Mouse (Mus musculus) layer of hippocampus, adult 9-10 months (tissue): Measurements from ENCODE around the gene Krt83.
A peak's percentile ranks its signal among the peaks of the same experiment; 100 is the strongest.

Experiments used
- DNase-seq: peaks from one replicate; pipeline ENCODE4 v3.0.0; 2022; ENCODE audit warnings: low spot score

Krt83 gene

DNA sequence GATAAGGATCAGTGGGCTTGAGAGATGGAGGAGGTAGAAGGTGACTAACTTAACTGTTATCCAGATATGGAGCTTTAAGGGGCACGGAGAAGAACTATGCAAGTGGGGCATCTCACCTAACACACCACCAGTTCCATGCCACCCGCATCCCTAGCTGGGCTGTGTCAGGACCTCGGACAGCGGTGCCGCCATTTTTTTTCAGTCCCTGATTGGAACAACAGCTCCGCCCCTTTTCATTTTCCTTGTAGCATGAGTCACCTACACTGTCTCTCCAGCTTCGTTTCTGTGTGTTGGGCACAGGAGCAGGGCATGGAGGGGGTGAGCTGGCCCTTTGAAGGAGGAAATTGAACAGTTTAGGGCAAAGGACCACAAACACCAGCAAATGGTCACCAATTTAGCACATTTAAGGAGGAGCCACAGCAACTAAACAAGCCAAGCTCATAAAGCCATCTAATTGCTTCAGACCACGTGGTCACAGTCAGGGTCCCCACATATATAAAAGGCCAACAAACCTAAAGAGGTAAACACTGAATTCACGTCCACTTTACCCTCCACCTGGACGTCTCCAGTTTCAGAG, 18.3 kb downstream of the Krt83 start, which contains the start of gene Krt86:
TSS of gene Krt86 (plus strand) at position 527 of the 577 bp plus-strand sequence.
- no peak for DNase-seq

DNA sequence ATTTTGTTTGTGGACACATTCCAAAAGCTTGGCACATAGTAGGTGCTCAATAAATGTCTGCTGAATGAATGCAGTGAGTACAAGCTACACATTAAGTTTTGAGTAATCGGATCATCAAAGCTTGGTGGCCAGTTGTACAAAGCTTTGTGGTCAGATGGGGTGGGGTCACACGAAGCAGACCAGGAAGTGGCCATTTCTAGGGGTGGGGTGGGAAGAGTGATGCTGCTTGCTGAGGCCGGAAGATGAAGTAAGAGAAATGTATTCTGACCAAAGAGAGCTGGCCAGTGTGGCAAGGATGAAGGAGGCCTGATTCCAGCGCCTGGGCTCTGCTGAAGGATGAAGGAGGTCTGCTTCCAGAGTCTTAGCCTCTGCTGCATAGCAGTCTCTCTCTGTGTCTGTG, 22.2 kb downstream of the Krt83 start:
- no peak for DNase-seq

DNA sequence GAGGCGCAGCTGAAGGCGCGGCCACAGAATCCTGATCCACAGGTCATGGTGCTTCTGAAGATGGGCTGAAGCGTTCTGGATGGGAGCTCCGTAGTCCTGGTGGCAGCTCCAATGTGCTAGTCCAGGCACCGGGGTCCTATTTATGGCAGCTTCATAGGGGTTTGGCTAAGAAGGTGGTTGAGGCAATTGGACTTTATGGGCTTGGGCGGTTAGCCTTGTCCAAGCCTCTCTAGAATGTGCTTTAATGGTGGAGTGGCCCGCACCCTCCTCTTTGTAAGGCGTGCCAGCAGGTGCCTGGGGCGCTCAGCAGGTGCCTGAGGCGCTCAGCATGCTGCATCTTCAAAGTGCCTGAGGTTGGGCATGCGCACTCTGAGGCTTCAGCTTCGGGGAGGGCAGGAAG, 27.7 kb downstream of the Krt83 start, which contains the start of gene Krt81:
TSS of gene Krt81 (minus strand) at position 101 of the 400 bp plus-strand sequence.
- DNase-seq, result no peak

DNA sequence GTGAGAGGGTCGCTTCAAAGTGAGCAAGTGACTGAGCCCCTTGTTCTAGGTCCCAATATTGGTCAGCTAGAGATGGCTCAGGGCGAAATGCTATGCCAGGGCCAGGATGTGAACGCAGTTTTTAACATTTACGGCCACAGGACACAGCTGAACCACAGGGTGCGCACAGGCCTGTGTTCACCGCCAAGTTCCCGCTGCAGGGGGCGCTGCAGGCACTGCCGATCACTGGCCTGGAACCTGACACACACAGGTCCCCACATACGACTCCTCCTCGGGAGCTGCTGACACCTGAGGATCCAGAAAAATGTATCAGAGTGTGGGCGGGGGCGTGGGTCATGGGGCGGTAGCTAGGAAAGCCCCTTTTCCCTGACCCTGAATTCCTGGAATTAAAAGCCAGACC, 32.0 kb downstream of the Krt83 start:
- no peak for DNase-seq

DNA sequence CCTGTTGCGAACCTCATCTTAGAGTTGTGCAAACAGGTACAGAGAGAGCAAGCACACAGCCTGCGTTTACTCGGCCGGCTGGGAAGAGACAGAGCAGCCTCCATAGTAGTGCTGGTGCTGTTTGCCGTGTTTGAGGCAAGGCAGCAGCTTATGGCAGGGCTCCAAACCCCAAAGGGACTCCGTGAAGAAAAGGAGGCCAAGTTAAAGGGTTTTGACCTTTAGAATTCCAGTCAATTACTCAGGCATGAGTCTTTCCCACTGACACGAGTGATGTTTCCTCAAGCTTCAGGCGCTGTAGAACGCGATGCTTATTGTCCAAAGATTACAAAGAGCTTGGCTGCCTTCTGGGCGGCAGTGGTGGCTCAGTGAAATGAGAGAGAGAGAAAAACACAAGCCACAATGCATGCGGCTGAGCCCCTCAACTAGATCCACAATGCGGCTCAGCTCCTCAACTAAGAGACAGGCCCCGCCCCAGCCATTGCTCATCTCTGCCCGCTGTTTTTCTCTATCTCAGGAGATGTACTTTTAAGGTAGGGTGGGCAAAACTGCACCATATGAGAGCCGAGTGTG, 32.9 kb downstream of the Krt83 start:
- DNase-seq, result no peak

DNA sequence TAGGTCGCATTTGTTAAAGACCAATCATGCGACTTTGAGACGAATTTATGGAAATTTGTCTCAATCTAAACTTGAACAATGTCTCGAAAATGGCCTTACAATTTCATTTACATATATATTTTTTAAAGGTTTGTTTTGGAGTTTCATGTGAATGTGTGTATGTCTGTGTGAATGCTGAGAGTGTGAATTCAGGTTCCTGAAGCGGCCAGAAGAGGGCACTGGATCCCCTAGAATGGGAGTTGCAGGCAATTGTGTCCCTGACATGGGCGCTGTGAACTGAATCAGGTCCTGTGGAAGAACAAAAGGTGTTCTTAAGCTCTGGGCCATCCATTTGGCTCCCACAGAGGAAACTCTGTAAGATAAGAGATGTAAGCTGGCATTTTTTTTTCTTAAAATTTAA, 35.4 kb downstream of the Krt83 start:
- DNase-seq, result no peak

DNA sequence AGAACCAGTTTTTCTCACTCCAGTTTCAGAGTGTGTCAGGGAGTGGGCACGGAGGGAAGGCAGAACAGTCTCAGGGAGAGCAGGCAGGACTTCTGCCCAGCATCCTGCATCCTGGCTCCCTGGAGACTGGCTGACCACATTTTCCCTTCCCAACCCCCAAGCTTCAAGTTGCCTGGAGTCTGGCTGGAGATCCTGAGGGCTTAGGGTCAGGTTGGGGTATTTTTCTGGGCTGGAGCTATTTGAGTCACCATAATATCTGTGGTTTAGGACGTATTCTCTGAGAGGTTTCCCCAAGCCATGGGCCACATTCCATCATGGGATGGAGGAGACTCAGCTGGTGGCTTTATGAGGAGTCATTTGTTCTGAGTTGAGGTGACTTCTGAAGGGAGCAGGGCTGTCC, 36.0 kb downstream of the Krt83 start:
- DNase-seq, result no peak

DNA sequence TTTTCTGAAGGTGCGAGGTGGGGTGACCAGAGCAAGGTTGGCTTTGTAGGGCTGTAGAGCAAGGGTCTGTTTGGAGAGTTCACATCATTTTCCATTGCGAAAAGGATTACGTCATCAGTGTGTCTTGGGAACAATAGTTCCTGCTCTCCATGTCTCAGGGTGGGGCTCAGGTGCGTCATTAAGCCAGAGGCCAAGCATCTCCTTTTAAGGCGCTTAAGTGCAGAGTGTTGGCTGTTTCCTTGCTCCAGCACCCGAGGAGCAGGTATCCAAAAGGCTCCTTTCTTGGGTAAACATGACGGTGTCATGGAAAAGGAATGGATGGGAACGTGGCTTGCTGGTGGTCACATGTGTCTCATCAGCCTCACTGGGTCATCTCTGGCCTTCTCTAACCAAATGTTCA, 36.5 kb downstream of the Krt83 start:
- DNase-seq, result no peak

DNA sequence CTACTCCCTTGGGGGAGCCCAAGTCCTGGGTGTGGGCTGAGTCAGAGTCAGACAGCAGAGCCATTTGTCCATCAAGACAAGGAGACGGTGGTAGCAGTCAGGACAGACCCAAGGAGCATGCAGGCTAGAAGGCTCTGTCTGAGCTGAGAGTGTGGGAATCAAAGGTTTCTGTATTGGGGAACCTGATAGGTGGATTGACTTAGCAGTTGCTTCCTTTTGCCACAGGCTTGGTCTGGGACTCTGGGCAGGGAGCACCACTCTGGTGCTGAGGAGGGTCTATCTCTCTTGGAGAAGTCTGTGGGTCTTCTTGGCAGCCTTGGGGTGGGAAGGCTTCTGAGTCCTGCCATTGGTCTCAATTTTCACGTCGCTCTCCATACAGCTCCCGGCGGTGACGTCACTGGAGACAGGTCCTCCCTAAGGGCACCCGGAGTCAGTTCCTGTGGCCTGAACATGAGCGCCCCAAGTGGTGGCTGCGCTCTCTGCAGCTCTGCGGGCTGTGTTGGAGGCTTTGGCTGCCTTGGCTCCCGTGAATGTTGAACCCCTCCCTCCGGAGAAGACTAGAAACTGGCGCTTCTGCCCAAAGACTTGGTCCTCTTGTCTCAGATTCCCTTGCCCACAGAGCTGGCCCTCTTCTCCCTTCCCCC, 38.1 kb downstream of the Krt83 start:
- peak; percentile 40 for DNase-seq

DNA sequence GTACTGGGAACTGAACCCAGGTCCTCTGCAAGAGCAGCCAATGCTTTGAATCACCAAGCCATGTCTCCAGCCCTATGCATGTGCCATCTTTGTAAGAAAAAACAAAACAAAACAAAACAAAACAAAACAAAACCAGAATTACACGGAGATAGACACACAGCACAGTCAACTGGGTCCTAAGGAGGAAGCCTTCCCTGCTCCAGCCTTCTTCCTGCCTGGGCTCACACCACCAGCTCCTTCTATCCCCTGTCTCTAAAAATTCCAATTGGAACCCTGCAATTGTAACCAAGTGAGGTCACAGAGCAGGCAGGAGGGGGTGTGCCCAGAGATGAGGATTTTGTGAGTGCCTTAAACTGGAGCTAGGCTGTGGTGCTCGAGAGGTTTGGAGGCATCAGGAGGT, 43.9 kb downstream of the Krt83 start, which contains the start of gene Krt88:
TSS of gene Krt88 (plus strand) at position 301 of the 400 bp plus-strand sequence.
- DNase-seq, result no peak

DNA sequence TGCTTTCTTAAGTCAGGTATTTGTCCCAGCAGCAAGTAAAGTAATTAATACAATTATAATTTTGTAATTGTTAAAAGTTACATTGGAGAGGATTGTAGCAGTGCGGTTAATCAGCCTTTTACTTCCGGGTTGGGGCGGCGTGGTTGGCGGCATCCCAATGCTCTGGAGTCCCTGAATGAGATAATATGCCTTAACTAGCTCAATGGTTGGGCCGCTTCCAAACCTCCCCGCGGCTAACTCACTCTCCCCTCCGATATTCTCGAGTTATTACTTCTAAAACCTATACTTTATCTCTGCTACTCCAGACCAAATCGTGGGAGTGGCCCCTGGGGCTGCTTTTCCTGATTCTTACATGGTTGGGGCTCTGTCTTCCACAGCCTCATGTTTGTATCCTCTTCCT, 44.7 kb downstream of the Krt83 start:
- DNase-seq, result no peak

DNA sequence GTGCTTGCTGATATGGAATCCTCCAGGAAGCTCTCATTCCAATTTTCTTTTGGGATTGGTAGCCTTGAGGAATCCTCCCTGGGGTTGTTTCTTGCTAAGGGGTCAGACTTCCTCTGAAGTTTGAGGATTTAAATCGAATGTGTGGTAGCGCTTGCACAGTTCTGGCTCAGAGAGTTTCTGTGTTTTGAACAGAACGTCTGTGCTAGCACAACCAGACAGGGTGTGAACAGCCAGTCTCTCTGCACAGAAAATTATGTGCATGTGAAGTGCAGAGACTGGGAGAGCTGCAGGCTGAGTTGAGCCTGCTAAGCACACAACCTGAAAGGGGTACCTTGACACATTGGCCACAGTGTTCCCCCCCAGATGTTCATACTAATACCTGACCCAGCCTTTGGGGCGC, 50.5 kb downstream of the Krt83 start:
- no peak for DNase-seq

DNA sequence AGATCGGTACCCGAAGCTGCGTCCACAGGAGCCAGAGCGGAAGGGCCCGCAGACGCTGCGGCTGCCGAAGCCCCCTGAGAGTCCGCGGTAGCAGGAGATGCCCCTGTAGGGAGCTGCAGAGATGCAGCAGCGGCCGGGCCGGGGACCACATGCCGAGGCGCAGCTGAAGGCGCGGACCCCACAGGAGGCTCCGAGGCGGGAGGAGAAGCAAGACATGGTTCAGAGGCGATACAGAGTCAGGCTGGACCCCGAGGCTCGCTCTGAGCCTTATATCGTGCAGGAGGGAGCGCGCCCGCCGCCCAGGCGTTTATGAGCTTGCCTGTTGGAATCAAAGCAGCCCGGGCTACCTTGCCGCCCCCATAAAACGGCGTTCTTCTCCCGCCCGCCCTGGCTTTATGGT, 52.8 kb downstream of the Krt83 start, which contains the start of gene Krt87:
TSS of gene Krt87 (minus strand) at position 250 of the 400 bp plus-strand sequence.
- DNase-seq, result no peak

DNA sequence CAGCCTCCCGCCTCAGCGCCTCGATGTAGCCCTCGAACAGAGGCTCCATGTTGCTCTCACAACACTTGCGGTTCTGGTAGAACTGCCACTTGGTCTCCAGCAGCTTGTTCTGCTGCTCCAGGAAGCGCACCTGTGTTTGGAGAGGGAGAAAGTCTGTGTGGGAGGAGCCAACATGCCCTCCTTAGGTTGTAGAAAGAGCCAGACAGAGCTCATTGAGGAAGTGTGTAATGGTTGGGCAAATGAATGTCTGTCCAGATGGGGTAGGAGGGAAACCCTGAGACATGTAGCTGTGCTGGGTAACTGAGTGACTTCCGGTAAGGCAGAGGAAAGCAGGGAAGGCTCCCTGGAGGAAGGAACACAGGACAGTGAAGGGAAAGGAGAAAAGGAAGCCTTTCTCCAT, 54.7 kb downstream of the Krt83 start:
- no peak for DNase-seq
